Mouse (Mus musculus) NIH3T3 (cell line): ENCODE measurements around the gene B3gnt6.

ENCODE experiments used
- DNase-seq: peaks from one replicate; pipeline ENCODE4 v3.0.0-alpha.2; 2012; ENCODE audit warnings: low read depth

The B3gnt6 gene

DNA sequence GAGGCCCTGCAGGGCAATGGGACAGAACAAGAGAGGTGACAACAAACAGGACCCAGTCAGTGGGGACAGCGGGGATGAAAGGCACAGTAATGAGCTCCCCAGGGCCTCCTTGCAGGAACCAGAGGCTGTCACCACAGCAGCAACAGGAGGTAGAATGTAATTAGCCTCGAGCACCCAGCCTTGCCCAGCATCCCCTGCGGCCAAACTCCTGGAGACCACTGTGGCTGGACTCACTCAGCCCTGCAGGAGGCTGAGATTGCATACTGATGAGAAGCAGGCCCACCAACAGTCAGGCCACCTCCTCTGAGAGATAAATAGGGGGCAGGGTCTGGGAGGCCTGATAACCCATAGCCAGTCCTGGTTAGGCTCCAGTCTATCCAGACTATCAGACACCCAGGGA lies 49.5 kb downstream of the B3gnt6 start:
- no peak for DNase-seq

DNA sequence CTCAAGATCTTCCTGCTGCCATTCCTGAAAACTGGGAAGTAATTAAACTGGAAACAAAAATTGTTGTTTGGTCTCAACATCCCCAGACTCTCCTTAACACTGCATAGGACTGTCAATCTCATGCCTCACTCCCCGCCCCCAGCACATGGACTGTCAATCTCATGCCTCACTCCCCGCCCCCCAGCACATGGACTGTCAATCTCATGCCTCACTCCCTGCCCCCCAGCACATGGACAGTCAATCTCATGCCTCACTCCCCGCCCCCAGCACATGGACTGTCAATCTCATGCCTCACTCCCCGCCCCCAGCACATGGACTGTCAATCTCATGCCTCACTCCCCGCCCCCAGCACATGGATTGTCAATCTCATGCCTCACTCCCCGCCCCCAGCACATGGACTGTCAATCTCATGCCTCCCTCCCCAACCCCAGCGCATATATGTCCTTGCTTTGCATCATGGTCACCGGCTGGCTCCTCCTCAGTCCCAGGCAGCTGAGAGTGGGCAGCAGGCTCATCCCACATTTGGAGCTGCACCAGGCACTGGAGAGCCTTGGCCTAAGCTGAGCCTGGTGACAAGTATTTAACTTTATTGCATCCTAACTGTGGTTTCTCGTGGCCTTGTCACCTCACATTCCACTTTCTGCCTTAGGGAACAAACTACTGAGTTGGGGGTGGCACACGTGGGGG lies 50.4 kb downstream of the B3gnt6 start:
- DNase-seq = no peak

DNA sequence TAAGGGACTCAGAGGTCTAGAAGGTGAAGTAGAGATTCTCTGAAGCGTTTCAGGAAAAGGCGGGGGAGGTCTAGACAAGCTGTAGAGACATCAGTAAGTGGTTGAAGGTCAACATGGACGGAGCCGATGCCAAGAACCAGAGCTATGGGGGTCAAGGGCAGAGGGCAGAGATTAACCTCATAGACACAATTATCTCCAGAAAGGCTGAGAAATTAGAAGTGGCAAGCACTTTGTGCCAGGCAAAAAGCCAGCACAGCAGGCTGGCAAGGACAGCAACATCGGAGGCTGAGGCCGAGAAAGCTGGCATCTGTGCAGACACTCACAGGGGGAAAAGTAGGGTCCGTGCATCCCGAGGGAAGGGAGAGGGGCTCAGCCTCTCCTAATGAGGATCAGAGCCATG lies 51.5 kb downstream of the B3gnt6 start:
- no peak for DNase-seq

DNA sequence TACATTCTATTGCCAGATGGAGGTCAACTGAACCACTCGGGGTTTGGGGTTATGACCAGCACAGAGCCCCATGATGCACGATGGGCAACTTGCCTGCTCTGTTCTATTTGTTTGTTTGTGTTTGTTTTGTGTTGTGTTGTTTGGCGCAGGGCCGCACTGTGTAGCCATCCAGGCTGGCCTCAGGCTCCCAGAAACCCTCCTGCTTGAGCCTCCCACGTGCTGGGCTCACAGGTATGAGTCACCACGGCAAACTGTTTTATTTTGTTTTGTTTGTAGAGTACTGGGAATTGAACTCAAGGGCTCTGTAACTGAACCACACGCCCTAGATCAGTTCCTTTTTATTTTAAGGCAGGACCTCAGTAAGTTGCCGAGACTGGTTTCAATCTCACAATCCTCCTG lies 52.8 kb downstream of the B3gnt6 start:
- peak; percentile 67 for DNase-seq

DNA sequence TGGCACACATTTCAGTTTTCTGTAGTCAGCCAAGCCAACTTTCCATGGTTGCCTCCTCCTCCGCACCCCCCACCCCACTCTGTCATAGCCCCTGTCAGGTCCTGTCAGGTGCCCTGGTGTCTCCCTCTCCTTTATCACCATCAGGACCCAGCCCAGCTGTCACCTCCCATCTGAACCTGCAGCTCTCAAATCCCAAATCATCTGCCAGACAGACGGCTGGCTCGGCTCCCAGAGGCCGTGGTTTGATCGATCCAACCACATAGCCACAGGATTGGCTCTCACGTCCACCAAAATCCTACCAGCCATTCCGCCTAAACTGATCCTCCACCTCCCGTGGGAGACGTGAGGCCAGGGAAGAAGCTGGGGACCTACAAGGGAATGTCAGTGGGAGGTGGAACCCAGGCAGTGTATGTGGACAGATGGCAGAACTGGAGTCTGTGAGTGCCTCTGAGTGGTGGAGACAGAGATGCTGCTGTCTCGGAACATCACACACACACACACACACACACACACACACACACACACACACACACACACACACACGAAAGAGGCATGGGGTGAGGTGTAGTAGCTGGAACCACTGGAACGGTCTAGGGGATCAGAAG lies 53.3 kb downstream of the B3gnt6 start:
- DNase-seq = peak; percentile 64

DNA sequence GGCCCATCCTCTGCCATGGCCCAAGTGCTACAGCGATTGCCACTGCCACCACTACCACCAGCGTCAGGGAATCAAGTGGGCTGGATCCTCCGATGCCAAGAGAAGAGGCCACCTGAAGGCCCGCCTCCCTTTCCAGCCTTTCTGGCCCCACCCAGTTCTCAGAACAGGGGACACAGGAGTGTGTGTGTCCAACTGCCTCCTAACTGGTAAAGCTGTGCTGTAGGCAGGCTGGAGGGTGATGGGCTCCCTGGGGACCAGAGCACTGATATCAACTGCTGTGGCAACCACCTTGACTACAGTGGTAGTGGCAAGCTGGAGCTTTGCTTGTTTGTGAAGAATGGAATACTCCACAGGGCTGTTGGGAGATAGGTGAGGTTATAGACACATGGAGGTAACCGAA lies 53.9 kb downstream of the B3gnt6 start, which contains the start of gene Omp:
TSS of gene Omp (minus strand) at position 101 of the 400 bp plus-strand sequence.
- no peak for DNase-seq

DNA sequence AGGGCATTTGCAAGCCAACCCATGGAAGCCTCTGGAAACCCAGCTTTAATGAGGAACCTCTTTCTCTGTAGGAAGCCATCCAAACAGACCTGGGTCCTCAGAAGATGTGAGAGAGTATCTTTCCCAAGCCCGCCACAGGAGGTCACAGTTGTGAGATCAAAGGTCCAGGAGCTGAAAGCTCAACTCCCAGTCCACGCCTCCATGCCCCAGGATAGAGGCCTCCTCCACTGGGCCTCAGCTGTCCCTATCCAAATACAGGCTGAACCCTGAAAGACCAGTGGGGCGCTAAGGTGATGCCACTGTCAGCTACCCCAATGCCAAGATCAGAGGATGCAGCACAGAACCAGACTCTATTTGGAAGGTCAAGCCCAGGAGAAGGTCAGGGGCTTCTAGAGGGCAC lies 56.6 kb downstream of the B3gnt6 start:
- no peak for DNase-seq
